Mouse (Mus musculus) heart, postnatal 14 days (tissue): Measurements from ENCODE around the gene Als2. TPM values are rescaled to one million over a fixed set of nuclear protein-coding genes. Genes with fewer than 3 reads are reported as not detected.

Source experiments
- DNase-seq, 2 experiments: peaks; one replicate each; pipeline ENCODE4 v3.0.0; 2021 to 2022
- intact Hi-C: fragments of 180-260 bp; cut with DNase I; formaldehyde crosslinking; loops from one replicate; pipeline ENCODE4 v1.15.1; 2025
- total RNA-seq, 2 experiments: library from RNA; stranded (reverse); gene quantifications; 2 replicates each; pipeline ENCODE4 v1.2.3; 2021

Gene Als2
- total RNA-seq, 2 experiments from 2014 or later, result 8.5 to 9.2 TPM

GRCm38 (mm10) chr1:59215446-59215845 is 21.6 kb downstream of the Als2 start:
- no peak for DNase-seq
- intact Hi-C loops, result no loop called here

- intact Hi-C loops, result no loop called here
- DNase-seq, result no peak
Measured at GRCm38 (mm10) chr1:59212951-59213350, 24.1 kb downstream of the Als2 start.

GRCm38 (mm10) chr1:59212076-59212779 is 24.8 kb downstream of the Als2 start:
- intact Hi-C loops, result no loop called here
- DNase-seq, result no peak

- intact Hi-C loops, result no loop called here
- DNase-seq, result no peak
Measured at GRCm38 (mm10) chr1:59211651-59212050, 25.4 kb downstream of the Als2 start.

GRCm38 (mm10) chr1:59208331-59208730 is 28.7 kb downstream of the Als2 start:
- no peak for DNase-seq
- intact Hi-C loops, result no loop called here

- intact Hi-C loops, result no loop called here
- DNase-seq, result no peak
Measured at GRCm38 (mm10) chr1:59204489-59204888, 32.5 kb downstream of the Als2 start.

- DNase-seq, result no peak
- intact Hi-C loops, result no loop called here
Measured at GRCm38 (mm10) chr1:59202367-59202766, 34.7 kb downstream of the Als2 start.

GRCm38 (mm10) chr1:59201561-59201960 is 35.5 kb downstream of the Als2 start:
- DNase-seq, result no peak
- intact Hi-C loops, result no loop called here

- no peak for DNase-seq
- intact Hi-C loops, result no loop called here
Measured at GRCm38 (mm10) chr1:59200960-59201359, 36.1 kb downstream of the Als2 start.

GRCm38 (mm10) chr1:59194979-59195378 is 42.1 kb downstream of the Als2 start:
- intact Hi-C loops, result no loop called here
- DNase-seq, result no peak

GRCm38 (mm10) chr1:59187786-59188185 is 49.2 kb downstream of the Als2 start:
- intact Hi-C loops, result no loop called here
- DNase-seq, result no peak

- DNase-seq, result no peak
- intact Hi-C loops, result no loop called here
Measured at GRCm38 (mm10) chr1:59186317-59186716, 50.7 kb downstream of the Als2 start.

- no peak for DNase-seq
- intact Hi-C loops, result no loop called here
Measured at GRCm38 (mm10) chr1:59185410-59185809, 51.6 kb downstream of the Als2 start.

GRCm38 (mm10) chr1:59183045-59183444 is 54.0 kb downstream of the Als2 start:
- intact Hi-C loops, result no loop called here
- DNase-seq, result no peak

GRCm38 (mm10) chr1:59182373-59182772 is 54.7 kb downstream of the Als2 start:
- no peak for DNase-seq
- intact Hi-C loops, result no loop called here

GRCm38 (mm10) chr1:59180003-59180402 is 57.0 kb downstream of the Als2 start:
- intact Hi-C loops, result no loop called here
- DNase-seq, result no peak

GRCm38 (mm10) chr1:59178401-59178800 is 58.6 kb downstream of the Als2 start:
- DNase-seq, result no peak
- intact Hi-C loops, result no loop called here

GRCm38 (mm10) chr1:59174514-59175373 is 62.3 kb downstream of the Als2 start:
- intact Hi-C loops, result no loop called here
- DNase-seq, result no peak

GRCm38 (mm10) chr1:59173023-59173422 is 64.0 kb downstream of the Als2 start:
- intact Hi-C loops, result no loop called here
- DNase-seq, result no peak

- DNase-seq, result no peak
- intact Hi-C loops, result no loop called here
Measured at GRCm38 (mm10) chr1:59171875-59172274, 65.2 kb downstream of the Als2 start.

- no peak for DNase-seq
- intact Hi-C loops, result no loop called here
Measured at GRCm38 (mm10) chr1:59170290-59170689, 66.7 kb downstream of the Als2 start.

- intact Hi-C loops, result no loop called here
- DNase-seq, result no peak
Measured at GRCm38 (mm10) chr1:59169586-59169985, 67.4 kb downstream of the Als2 start.
